Mouse (Mus musculus): ENCODE results near the gene Inpp4b. TPM values are rescaled to one million over a fixed set of nuclear protein-coding genes. Genes with fewer than 3 reads are reported as not detected.

The Inpp4b gene
- polyA plus RNA-seq, 1 experiment: 0.02 TPM

DNA sequence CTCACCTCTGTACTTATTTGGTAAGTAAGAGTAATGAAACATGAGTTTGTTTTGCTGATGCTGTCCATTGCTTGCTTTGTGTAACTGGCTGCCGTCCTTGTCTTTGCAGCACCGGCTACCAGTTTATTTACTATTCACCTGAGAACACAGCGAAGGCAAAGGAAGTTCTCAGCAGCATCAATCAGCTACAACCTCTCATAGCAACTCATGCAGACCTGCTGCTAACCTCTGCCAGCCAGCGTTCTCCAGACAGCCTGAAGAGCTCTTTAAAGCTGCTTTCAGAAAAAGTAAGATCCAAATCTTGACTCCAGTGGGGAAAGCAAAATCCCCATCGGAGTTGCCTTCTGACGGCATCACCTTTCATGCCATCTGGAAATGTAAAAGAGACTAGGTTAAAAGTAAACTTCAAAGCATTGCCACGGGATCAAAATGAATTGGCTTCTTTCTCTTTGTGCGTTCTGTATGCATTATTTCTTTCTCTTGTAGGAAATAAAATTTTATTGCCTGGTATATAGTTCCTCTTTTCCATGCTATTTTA is 642.8 kb downstream of the Inpp4b start:
- Histone ChIP-seq H3K27me3 (ENCODE audit: control insufficient read depth, insufficient read depth, insufficient read length) (no peaks in the 10 kb centered on the region), H3K79me3 (ENCODE audit: low read depth) (no peaks in the 10 kb centered on the region), H3K36me3 (ENCODE audit: control insufficient read depth, insufficient read depth) (no peaks in the 10 kb centered on the region), H3K4me3 (ENCODE audit: insufficient read depth, poor library complexity, severe bottlenecking) (no peak overlapping the region), H3K79me2 (ENCODE audit: control insufficient read depth, insufficient read depth) (no peaks in the 10 kb centered on the region), H3ac (ENCODE audit: control insufficient read depth, insufficient read length, low read depth) (no peak overlapping the region)
- TF ChIP-seq USF1 (IDR thresholded peaks at IDR 0.05; ENCODE audit: low read depth) (no peak), CEBPB (IDR thresholded peaks at IDR 0.05; ENCODE audit: low read depth) (no peak), FOSL1 (IDR thresholded peaks at IDR 0.05; ENCODE audit: insufficient read depth, low read length, poor library complexity, severe bottlenecking) (no peak)

DNA sequence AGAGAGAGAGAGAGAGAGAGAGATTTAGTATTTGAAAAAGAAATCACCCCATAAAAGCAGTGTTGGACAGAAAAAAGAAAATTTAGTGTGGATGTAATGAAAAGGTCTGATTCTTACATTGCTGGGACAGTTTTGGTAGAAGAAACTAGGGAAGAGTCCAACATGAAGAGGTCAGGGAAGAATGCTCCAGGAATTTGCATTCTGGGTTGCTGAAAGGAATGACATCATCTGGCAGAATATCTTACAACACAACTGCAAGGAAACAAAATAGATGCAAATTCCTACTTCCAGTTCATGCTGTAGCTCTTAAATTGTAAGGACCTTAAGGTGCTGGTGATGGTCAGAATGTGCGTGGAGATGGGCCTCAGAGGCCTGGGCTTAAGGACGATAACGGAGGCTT is 650.6 kb downstream of the Inpp4b start:
- TF ChIP-seq MAX (IDR thresholded peaks at IDR 0.05): no peak
- no peak for TF ChIP-seq CEBPB (IDR thresholded peaks at IDR 0.05; ENCODE audit: low read depth)
- TF ChIP-seq MYOD1 (IDR thresholded peaks at IDR 0.05; ENCODE audit: control insufficient read depth, insufficient read length, low read depth): no peak
- no peak for TF ChIP-seq FOSL1 (IDR thresholded peaks at IDR 0.05; ENCODE audit: insufficient read depth, low read length, poor library complexity, severe bottlenecking)
- no peak for TF ChIP-seq MYOG (IDR thresholded peaks at IDR 0.05; ENCODE audit: control insufficient read depth, extremely low read depth, insufficient read length)
- no peak for TF ChIP-seq USF1 (IDR thresholded peaks at IDR 0.05; ENCODE audit: low read depth)
- no peak for TF ChIP-seq CTCF (IDR thresholded peaks at IDR 0.05; ENCODE audit: control insufficient read depth, insufficient read depth, insufficient read length)
- H3K36me3 ChIP-seq (ENCODE audit: control insufficient read depth, insufficient read depth): no peaks in the 10 kb centered on the region

DNA sequence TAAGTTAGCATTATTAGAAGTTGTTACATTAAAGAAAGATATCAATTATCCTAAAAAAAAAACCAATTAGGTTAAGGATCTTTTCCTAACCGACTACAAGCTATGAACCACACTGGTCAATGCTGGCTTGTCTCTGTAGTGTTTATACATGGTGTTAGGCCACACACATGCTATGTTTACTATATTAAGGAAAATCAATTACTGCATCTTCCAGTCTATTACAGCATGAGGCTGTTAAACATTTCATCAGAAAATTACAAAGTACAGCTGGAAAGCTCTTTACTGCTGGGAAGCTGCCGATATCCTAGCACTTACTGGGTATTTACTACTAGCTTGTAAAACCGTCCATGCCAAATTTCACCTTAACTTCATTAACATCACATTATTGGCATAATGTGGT is 653.9 kb downstream of the Inpp4b start:
- no peaks in the 10 kb centered on the region for H3K79me3 ChIP-seq (ENCODE audit: low read depth)
- TF ChIP-seq USF1 (IDR thresholded peaks at IDR 0.05; ENCODE audit: low read depth): no peak
- TF ChIP-seq MAX (IDR thresholded peaks at IDR 0.05): no peak
- no peak for TF ChIP-seq MYOD1 (IDR thresholded peaks at IDR 0.05; ENCODE audit: control insufficient read depth, insufficient read length, low read depth)
- no peak for TF ChIP-seq CTCF (IDR thresholded peaks at IDR 0.05; ENCODE audit: control insufficient read depth, insufficient read depth, insufficient read length)
- TF ChIP-seq CEBPB (IDR thresholded peaks at IDR 0.05; ENCODE audit: low read depth): no peak
- TF ChIP-seq MYOG (IDR thresholded peaks at IDR 0.05; ENCODE audit: control insufficient read depth, extremely low read depth, insufficient read length): no peak
- TF ChIP-seq FOSL1 (IDR thresholded peaks at IDR 0.05; ENCODE audit: insufficient read depth, low read length, poor library complexity, severe bottlenecking): no peak
- H3K4me3 ChIP-seq (ENCODE audit: insufficient read depth, poor library complexity, severe bottlenecking): no peak overlapping the region
- H3K27me3 ChIP-seq (ENCODE audit: control insufficient read depth, insufficient read depth, insufficient read length): no peaks in the 10 kb centered on the region
- H3K79me2 ChIP-seq (ENCODE audit: control insufficient read depth, insufficient read depth): no peaks in the 10 kb centered on the region
- no peaks in the 10 kb centered on the region for H3K36me3 ChIP-seq (ENCODE audit: control insufficient read depth, insufficient read depth)
- H3ac ChIP-seq (ENCODE audit: control insufficient read depth, insufficient read length, low read depth): no peak overlapping the region

More for the DNA sequence above, 650.6 kb downstream of the Inpp4b start:
- Histone ChIP-seq H3K79me2 (ENCODE audit: control insufficient read depth, insufficient read depth) (no peaks in the 10 kb centered on the region), H3K79me3 (ENCODE audit: low read depth) (no peaks in the 10 kb centered on the region), H3ac (ENCODE audit: control insufficient read depth, insufficient read length, low read depth) (no peak overlapping the region), H3K4me3 (ENCODE audit: insufficient read depth, poor library complexity, severe bottlenecking) (no peak overlapping the region), H3K27me3 (ENCODE audit: control insufficient read depth, insufficient read depth, insufficient read length) (no peaks in the 10 kb centered on the region)

DNA sequence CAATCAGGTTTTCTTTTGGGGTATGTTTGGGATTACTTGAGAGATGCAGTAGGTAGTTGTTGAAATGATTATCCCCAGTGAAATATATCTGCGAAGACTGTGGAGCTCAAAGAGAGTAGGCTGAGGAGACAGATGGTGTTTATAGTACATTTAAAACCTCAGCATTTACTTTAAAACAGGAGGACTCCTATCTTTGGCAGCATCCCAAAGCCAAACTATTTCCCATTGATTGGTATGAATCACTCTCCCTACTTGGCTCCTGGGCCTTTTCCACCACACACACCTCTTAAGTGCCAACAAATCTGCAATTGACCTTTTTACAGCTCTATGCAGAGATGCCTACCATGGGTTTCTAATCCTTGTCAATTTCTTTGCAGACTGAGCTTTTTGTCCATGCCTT is 654.5 kb downstream of the Inpp4b start:
- Histone ChIP-seq H3K27me3 (ENCODE audit: control insufficient read depth, insufficient read depth, insufficient read length) (no peaks in the 10 kb centered on the region), H3K36me3 (ENCODE audit: control insufficient read depth, insufficient read depth) (no peaks in the 10 kb centered on the region), H3K79me3 (ENCODE audit: low read depth) (no peaks in the 10 kb centered on the region), H3K79me2 (ENCODE audit: control insufficient read depth, insufficient read depth) (no peaks in the 10 kb centered on the region), H3ac (ENCODE audit: control insufficient read depth, insufficient read length, low read depth) (no peak overlapping the region), H3K4me3 (ENCODE audit: insufficient read depth, poor library complexity, severe bottlenecking) (no peak overlapping the region)
- TF ChIP-seq FOSL1 (IDR thresholded peaks at IDR 0.05; ENCODE audit: insufficient read depth, low read length, poor library complexity, severe bottlenecking): no peak
- no peak for TF ChIP-seq MYOD1 (IDR thresholded peaks at IDR 0.05; ENCODE audit: control insufficient read depth, insufficient read length, low read depth)
- no peak for TF ChIP-seq MAX (IDR thresholded peaks at IDR 0.05)
- TF ChIP-seq USF1 (IDR thresholded peaks at IDR 0.05; ENCODE audit: low read depth): no peak
- TF ChIP-seq CEBPB (IDR thresholded peaks at IDR 0.05; ENCODE audit: low read depth): no peak
- TF ChIP-seq CTCF (IDR thresholded peaks at IDR 0.05; ENCODE audit: control insufficient read depth, insufficient read depth, insufficient read length): no peak
- no peak for TF ChIP-seq MYOG (IDR thresholded peaks at IDR 0.05; ENCODE audit: control insufficient read depth, extremely low read depth, insufficient read length)

DNA sequence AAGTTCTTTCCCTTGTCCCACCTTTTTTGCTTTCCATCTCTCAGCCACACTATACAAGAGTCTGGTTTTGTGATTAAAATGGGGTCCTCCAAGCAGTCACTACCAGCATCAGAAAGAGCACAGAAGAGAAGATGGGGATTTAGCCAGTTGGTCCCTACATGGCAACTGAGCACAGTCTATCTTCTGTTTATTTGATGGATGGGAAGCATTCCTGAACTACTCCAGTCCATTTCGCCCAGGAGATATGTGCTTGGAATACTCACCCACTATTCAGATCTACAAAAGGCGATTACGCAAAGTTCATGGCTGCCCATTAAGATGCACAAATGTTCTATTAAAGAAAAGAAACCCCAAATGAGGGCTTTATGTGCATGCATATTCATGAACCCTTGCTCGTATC is 661.8 kb downstream of the Inpp4b start:
- no peak for TF ChIP-seq CEBPB (IDR thresholded peaks at IDR 0.05; ENCODE audit: low read depth)
- no peak for TF ChIP-seq MYOG (IDR thresholded peaks at IDR 0.05; ENCODE audit: control insufficient read depth, extremely low read depth, insufficient read length)
- TF ChIP-seq MAX (IDR thresholded peaks at IDR 0.05): no peak
- TF ChIP-seq MYOD1 (IDR thresholded peaks at IDR 0.05; ENCODE audit: control insufficient read depth, insufficient read length, low read depth): no peak
- no peak for TF ChIP-seq FOSL1 (IDR thresholded peaks at IDR 0.05; ENCODE audit: insufficient read depth, low read length, poor library complexity, severe bottlenecking)
- no peak for TF ChIP-seq CTCF (IDR thresholded peaks at IDR 0.05; ENCODE audit: control insufficient read depth, insufficient read depth, insufficient read length)
- no peak for TF ChIP-seq USF1 (IDR thresholded peaks at IDR 0.05; ENCODE audit: low read depth)
- H3K4me3 ChIP-seq (ENCODE audit: insufficient read depth, poor library complexity, severe bottlenecking): no peak overlapping the region
- H3K27me3 ChIP-seq (ENCODE audit: control insufficient read depth, insufficient read depth, insufficient read length): no peaks in the 10 kb centered on the region
- no peaks in the 10 kb centered on the region for H3K79me2 ChIP-seq (ENCODE audit: control insufficient read depth, insufficient read depth)
- no peaks in the 10 kb centered on the region for H3K79me3 ChIP-seq (ENCODE audit: low read depth)
- H3ac ChIP-seq (ENCODE audit: control insufficient read depth, insufficient read length, low read depth): no peak overlapping the region
- H3K36me3 ChIP-seq (ENCODE audit: control insufficient read depth, insufficient read depth): no peaks in the 10 kb centered on the region

DNA sequence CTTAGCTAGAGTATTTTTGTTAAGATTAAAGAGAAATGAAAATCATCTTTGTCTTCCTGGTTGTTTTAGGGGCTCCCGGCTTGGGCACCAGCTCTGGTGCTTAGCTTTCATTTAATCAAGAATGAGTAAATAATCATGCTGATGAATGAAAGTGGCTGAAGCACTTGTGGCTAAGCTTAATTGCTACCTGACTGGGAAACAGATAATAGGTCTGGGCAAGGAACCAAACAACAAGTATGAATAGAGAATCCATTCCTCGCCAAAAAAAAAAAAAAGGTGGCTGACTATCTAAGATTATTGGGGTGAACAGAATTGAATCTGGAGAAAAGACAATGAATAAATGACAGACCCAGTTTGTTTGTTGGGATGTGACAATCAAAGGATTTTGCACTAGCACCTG is 663.1 kb downstream of the Inpp4b start:
- no peaks in the 10 kb centered on the region for H3K79me2 ChIP-seq (ENCODE audit: control insufficient read depth, insufficient read depth)
- no peaks in the 10 kb centered on the region for H3K79me3 ChIP-seq (ENCODE audit: low read depth)
- TF ChIP-seq FOSL1 (IDR thresholded peaks at IDR 0.05; ENCODE audit: insufficient read depth, low read length, poor library complexity, severe bottlenecking) (no peak), CTCF (IDR thresholded peaks at IDR 0.05; ENCODE audit: control insufficient read depth, insufficient read depth, insufficient read length) (no peak), MAX (IDR thresholded peaks at IDR 0.05) (no peak), CEBPB (IDR thresholded peaks at IDR 0.05; ENCODE audit: low read depth) (no peak), USF1 (IDR thresholded peaks at IDR 0.05; ENCODE audit: low read depth) (no peak), MYOG (IDR thresholded peaks at IDR 0.05; ENCODE audit: control insufficient read depth, extremely low read depth, insufficient read length) (no peak), MYOD1 (IDR thresholded peaks at IDR 0.05; ENCODE audit: control insufficient read depth, insufficient read length, low read depth) (no peak)
- no peaks in the 10 kb centered on the region for H3K27me3 ChIP-seq (ENCODE audit: control insufficient read depth, insufficient read depth, insufficient read length)
- H3K36me3 ChIP-seq (ENCODE audit: control insufficient read depth, insufficient read depth): no peaks in the 10 kb centered on the region
- H3ac ChIP-seq (ENCODE audit: control insufficient read depth, insufficient read length, low read depth): no peak overlapping the region
- no peak overlapping the region for H3K4me3 ChIP-seq (ENCODE audit: insufficient read depth, poor library complexity, severe bottlenecking)

Measured in C2C12 (cell line).